Mouse (Mus musculus) mouse trophoblast stem cell (cell line): Measurements from ENCODE around the gene Pqlc3.

Experiments
- in situ Hi-C, 2 experiments: fragments of 300-500 bp; cut with MseI, MboI; formaldehyde crosslinking; loops; 2 replicates in 1 of 2; 3 replicates in 1 of 2; pipeline ENCODE4 v1.15.1; 2025

The Pqlc3 gene

DNA sequence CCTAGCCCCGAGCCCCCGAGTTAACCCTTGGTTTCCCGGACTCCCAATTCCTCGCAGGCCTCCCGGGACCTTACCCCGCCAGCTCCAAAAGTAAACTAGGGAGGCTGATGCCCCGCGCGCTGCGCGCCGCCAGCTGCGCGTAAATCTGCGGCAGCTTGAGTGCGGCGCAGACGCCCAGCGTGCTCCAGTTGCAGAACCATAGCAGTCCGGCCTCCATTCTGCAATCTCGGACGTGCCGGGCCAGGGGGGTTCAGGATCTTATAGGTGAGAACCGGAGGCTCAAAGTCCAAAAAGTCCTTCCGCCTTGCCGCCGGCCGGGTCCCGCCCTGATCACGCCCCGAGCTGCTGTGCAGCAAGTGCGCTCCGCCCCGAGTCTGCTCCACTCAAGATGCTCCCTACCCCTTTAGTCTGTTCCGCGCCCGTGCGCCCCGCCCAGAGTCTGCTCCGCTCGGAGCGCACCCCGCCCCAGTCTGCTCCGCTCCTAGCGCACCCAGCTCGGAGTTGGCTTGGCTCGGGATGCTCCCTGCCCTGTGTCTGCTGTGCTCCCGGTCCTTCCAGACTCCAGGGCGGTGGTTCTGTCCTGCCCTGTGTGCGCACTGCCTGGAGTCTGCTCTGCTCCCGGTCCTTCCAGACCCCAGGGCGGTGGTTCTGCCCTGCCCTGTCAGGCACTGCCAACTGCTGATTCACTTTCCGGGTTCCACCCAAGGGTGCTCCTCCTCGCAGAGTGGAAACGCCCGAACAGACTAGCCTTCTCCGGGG, at the start of gene Pqlc3:
Pqlc3 (minus strand) TSS at position 670 of the 759 bp plus-strand sequence.
- in situ Hi-C loops: loop anchor here (10.0 to 25.0 kb wide), 2 partner anchors 188 to 195 kb away; partner anchors contain the start of genes Greb1 (in 2 of the 2) and E2f6 (in 1 of the 2)

DNA sequence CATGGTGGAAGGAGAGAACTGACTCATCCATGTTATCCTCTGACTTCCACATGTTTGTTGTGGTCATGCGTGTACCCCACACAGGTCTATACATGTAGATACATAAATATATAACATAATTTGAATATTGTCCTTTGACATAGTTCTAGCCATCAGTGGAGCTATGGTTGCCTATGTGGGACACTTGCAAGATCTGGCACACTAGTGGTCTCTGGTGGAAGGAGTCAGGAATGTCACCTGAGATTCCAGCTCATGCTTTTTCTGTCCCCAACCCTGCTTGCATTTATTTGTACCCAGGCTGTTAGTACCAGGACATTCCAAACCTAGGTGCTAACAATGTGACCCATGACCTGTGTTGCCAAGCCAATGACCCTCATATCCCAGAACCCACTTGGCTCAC, 49.6 kb upstream of the Pqlc3 start:
- in situ Hi-C loops: no loop called here

DNA sequence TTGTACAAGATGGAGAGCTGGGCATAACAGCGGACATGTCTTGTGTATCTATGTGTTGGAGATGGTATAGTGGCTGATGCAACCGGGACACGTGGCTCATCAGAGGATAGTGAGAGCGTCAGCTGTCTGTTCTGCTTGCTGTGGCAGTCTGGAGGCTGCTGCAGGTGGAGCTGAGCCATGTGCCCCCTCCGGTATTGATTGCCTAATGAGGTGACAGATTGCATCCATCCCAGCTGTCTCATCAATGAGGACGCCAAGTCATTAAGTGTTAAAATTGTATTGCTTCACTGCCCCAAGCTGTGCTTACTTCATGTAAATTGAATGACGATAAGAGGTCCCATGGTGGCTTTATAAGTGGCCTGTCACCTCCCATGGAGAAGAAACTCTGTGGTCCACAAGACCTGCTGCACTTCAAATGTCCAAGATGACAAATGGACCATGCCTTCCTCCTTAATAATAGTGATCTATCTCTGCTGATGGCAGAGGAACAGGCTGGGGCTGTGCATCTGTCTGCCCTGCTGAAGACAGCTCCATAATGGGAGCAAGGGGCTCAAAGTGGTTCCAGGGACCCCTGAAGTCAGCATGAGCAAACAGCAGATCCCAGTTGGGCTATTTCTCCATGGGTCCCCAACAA, 48.9 kb upstream of the Pqlc3 start:
- in situ Hi-C loops: no loop called here

- in situ Hi-C loops: no loop called here
Measured at GRCm38 (mm10) chr12:17043311-17043710, 43.1 kb upstream of the Pqlc3 start.

GRCm38 (mm10) chr12:17040567-17040966, 40.4 kb upstream of the Pqlc3 start:
- in situ Hi-C loops: no loop called here

GRCm38 (mm10) chr12:17039415-17039814, 39.2 kb upstream of the Pqlc3 start:
- in situ Hi-C loops: loop anchor here in 1 of 2 experiments (10.0 kb wide), 1 partner anchor 215 kb away; no protein-coding TSS in a partner anchor

GRCm38 (mm10) chr12:17038246-17038645, 38.0 kb upstream of the Pqlc3 start:
- in situ Hi-C loops: loop anchor here in 1 of 2 experiments (10.0 kb wide), 1 partner anchor 217 kb away; no protein-coding TSS in a partner anchor

DNA sequence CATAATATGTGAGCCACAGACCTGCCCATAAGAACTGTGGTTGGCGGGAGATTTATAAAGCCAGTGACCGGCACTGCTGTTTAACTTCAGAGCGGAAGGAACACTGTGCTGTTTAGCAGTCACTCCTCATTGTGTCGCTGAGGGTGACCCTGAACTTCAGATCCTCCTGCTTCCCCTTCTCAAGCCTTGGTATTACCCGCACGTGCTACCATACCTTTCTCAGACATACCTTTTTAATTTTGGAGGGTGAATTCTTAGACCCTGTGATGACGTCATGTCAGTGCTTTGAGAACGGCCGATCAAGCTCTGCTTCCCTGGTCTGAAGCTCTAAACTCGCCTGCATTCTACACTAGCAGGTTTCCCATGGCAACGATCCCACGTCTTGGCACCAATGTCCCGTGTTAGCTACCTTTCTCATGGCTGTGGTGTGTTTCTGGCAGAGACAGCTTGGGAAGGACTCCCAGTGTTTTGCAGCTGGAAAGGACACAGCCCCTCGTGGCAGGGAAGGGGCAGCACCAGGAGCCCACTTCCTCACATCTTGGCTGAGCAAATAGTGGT, 36.9 kb upstream of the Pqlc3 start:
- in situ Hi-C loops: loop anchor here in 1 of 2 experiments (10.0 kb wide), 1 partner anchor 218 kb away; no protein-coding TSS in a partner anchor

DNA sequence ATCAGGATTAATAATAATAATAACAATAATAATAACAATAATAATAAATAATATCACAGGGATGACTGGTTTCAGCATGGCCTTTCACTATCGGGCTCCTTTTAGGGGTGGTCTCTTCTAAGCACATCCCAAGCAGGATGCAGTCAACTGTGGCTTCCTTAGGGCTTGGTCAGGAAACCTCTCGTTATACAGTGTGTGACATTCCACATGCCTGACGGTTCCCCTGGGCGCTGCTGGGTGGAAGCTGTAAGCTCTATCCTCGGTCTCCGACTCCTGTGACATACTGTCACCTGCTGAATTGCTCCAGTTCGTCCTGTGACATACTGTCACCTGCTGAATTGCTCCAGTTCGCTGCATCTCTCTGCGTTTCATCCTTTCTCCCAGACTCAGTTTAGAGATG, 36.3 kb upstream of the Pqlc3 start:
- in situ Hi-C loops: loop anchor here in 1 of 2 experiments (10.0 kb wide), 1 partner anchor 218 kb away; no protein-coding TSS in a partner anchor

- in situ Hi-C loops: loop anchor here in 1 of 2 experiments (10.0 kb wide), 1 partner anchor 220 kb away; no protein-coding TSS in a partner anchor
Measured at GRCm38 (mm10) chr12:17035128-17035527, 34.9 kb upstream of the Pqlc3 start.

- in situ Hi-C loops: loop anchor here in 1 of 2 experiments (10.0 kb wide), 1 partner anchor 220 kb away; no protein-coding TSS in a partner anchor
Measured at GRCm38 (mm10) chr12:17034671-17035070, 34.5 kb upstream of the Pqlc3 start.

DNA sequence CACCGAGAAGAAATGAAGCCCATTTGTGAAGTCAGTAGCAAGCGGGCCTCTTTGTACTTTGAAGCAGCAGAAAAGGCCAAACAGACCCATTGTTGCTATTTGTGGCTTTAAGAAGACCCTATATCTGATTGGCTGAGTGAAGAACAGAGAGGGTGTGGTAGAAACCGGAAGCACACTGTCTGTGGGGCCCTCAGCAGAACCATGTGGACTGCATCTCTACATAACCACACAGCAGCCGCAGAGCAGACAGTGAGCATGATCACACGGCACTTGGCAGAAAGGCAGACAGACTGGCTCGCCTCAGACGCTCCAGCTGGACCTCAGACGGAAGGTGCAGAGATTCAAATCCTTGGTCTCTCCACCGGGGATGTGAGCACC, 33.2 kb upstream of the Pqlc3 start:
- in situ Hi-C loops: loop anchor here in 1 of 2 experiments (10.0 kb wide), 1 partner anchor 221 kb away; no protein-coding TSS in a partner anchor

DNA sequence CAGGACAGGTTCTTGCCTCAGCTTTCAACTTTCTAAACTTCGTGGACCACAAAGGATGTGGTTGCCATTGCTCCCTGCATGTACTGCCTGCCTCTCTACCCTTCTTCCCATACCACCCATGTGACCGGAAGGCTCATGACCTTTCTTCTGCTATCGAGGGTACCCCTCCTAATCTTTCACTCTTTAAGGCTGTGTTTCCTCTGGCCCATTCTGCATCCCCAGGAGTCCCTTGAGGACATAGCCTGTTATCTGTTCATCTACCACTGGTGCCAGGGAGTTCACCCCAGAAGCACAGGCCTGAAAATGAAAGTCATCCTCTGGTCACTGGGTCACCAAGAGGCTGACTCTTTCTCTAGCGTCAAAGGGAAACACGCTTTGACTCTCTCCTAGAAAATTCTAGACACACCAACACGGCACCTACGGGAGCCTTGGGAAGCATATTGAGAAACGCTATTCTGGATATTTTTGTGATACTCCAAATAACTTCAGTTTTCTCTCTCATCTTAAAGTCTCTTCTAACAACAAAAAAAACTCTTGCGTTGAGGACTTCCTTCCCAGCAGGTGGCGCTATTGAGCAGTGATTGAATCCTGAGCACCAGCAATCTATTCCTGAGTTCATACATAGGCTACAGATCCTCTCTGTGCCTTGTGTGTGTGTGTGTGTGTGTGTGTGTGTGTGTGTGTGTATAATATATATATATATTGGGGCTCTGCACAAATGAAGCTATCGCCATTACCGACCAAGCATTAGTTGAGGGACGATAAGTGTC, 32.7 kb upstream of the Pqlc3 start:
- in situ Hi-C loops: loop anchor here in 1 of 2 experiments (10.0 kb wide), 1 partner anchor 222 kb away; no protein-coding TSS in a partner anchor

DNA sequence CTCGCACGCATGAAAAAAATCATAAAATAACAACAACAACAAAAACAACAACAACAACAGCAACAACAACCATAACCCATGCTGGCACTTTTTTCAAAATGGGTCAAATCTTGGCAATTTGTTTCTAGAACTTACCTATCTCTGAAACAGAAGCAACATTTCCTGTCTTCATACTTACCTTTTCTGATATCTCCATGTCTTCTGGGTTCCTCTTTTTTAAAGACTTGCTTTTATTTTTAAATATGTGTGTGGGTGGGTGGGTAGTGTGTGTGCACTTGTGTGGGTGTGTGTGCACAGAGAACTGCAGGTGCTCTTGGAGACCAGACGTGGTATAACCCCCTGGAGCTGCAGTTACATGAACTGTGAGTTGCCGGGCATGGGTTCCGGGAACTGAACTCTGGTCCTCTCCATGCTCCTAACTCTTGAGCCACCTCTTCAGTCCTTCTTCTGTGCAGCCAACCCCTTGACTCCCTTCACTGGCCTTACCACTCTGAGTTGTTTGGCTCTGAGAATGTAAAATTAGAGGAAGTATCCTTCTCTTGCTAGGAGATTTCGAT, 24.4 kb upstream of the Pqlc3 start:
- in situ Hi-C loops: loop anchor here in 1 of 2 experiments (25.0 kb wide), 1 partner anchor 212 kb away; the partner anchor contains the start of genes E2f6 and Greb1

- in situ Hi-C loops: loop anchor here in 1 of 2 experiments (25.0 kb wide), 1 partner anchor 210 kb away; the partner anchor contains the start of genes E2f6 and Greb1
Measured at GRCm38 (mm10) chr12:17022145-17022544, 21.9 kb upstream of the Pqlc3 start.

- in situ Hi-C loops: loop anchor here in 1 of 2 experiments (25.0 kb wide), 1 partner anchor 209 kb away; the partner anchor contains the start of genes E2f6 and Greb1
Measured at GRCm38 (mm10) chr12:17021125-17021524, 20.9 kb upstream of the Pqlc3 start.

DNA sequence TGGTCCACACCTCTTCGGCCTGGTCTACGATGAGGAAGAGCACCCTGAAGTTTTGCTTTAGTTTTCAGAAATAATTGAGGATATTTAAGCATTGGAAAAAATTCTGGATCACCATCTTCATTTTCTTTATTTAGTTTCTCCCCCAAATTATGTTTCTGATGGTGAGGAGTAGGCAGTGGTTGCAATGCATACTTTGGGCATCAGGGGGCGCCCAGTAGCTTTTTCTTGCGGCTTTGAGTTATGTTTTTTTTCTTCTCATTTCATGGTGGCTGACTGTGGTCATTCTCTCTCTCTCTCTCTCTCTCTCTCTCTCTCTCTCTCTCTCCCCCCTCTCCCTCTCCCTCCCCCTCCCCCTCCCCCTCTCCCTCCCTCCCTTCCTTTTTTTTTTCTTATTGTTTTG, 18.3 kb upstream of the Pqlc3 start:
- in situ Hi-C loops: loop anchor here (5.0 to 25.0 kb wide), 2 partner anchors 206 to 239 kb away; partner anchors contain the start of genes E2f6 (in 1 of the 2) and Greb1 (in 1 of the 2)

DNA sequence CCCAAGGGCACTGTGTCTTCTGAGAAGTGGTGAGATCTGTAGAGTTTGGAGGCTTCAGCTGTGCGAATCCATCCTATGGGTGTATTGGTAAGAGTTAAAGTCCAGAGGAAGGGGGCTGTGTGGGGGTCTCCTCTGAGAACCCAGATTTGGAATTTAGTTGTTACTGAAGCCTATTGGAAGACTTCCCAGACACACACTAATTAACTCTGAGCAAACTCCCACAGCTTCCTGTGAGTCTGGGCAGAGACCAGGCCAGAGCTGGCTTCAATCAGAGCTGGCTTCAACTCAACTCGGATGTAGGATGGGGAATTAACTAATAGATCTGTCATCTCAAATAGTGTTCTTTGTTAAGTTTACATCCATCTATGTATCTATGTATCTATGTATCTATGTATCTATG, 15.5 kb upstream of the Pqlc3 start:
- in situ Hi-C loops: loop anchor here (5.0 to 25.0 kb wide), 2 partner anchors 203 to 242 kb away; partner anchors contain the start of genes E2f6 (in 1 of the 2) and Greb1 (in 1 of the 2)

- in situ Hi-C loops: loop anchor here in 1 of 2 experiments (25.0 kb wide), 1 partner anchor 200 kb away; the partner anchor contains the start of genes E2f6 and Greb1
Measured at GRCm38 (mm10) chr12:17012067-17012899, 12.1 kb upstream of the Pqlc3 start.
